Mouse (Mus musculus): ENCODE data around the gene Hmgcs2. TPM values are rescaled to one million over a fixed set of nuclear protein-coding genes. Genes with fewer than 3 reads are reported as not detected.

Hmgcs2 gene
- 24.7 and 26.9 TPM in 2 replicates for polyA plus RNA-seq (2016; fragmentation: Nextera tagmentation; extraction: Ambion mirVana)

DNA sequence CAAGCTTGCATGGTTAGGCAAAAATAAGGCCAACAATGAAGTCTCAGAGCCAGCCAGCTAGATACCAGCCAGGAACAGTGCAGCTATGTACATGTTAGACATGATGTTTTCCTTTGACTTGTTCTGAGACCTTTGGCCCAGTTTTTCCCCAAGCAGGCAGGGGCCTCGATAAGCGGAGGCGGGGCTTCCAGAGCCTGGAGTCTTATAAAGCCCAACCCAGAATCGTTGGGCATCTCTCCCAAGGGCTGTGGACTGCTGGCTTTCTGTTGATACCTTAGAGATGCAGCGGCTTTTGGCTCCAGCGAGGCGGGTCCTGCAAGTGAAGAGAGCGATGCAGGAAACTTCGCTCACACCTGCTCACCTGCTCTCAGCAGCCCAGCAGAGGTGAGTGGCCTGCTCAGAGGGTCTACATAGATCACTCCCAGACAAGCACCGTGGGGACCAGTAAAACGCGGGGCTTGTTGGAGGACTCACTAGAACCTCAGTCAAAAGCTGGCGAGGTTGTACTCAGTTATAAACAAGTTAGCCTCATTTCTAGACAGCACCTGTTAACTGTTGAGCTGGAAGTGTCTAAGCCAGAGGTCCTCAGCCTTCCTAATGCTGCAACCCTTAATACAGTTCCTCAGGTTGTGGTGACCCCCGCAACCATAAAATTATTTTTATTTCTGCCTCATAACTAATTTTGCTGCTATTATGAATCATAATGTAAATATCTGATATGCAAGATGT lies at the start of gene Hmgcs2:
Gene Hmgcs2 (plus strand): TSS at position 232 of the 729 bp plus-strand sequence.
- Histone ChIP-seq H3K9me3 (replicated peaks) (no peaks in the 10 kb centered on the region), H3K4me1 (peaks cover 16% of the 10 kb centered on the region), H3K4me2 (peak within 1 kb of the TSS; percentile 38), H3K4me3 (no peak within 1 kb of the TSS; the same call in 1 of the 2 replicates), H3K27ac (peak within 1 kb of the TSS; percentile 25; the same call in 1 of the 2 replicates), H3K36me3 (no peaks in the 10 kb centered on the region), H3K9ac (no peak within 1 kb of the TSS), H3K27me3 (replicated peaks) (no peaks in the 10 kb centered on the region)
- peak; percentile 58 for ATAC-seq
- 51% methylated on average over 14 of the region's 14 CpGs for WGBS (ENCODE audit: insufficient replicate concordance)

DNA sequence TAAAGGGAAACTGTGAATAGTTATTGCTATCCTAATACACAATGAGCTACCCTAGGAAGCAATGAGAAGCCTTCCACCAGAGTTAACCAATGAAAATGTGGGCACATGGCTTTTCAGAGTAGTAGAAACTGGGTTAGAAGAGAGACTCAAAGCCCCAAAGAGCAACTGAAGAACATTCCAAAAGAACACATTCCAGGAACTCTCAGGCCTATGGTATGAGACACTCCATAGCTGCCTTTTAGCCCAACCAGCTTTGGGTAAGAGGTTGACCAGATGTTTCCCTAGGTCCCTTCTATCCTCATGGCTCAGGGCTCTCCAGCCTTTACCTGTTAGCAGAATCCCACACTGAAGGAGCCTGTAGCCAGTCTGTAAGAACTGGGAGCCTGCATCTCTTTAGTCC lies 46.7 kb upstream of the Hmgcs2 start:
- no peak overlapping the region for H3K27ac ChIP-seq
- H3K4me3 ChIP-seq, result no peak overlapping the region
- H3K9ac ChIP-seq, result no peak overlapping the region
- no peak for ATAC-seq
- no peaks in the 10 kb centered on the region; the same call in 1 of the 2 replicates for H3K27me3 ChIP-seq (replicated peaks)
- no peaks in the 10 kb centered on the region for H3K9me3 ChIP-seq (replicated peaks)
- H3K4me2 ChIP-seq, result no peak overlapping the region
- H3K36me3 ChIP-seq, result no peaks in the 10 kb centered on the region
- no peaks in the 10 kb centered on the region for H3K4me1 ChIP-seq

DNA sequence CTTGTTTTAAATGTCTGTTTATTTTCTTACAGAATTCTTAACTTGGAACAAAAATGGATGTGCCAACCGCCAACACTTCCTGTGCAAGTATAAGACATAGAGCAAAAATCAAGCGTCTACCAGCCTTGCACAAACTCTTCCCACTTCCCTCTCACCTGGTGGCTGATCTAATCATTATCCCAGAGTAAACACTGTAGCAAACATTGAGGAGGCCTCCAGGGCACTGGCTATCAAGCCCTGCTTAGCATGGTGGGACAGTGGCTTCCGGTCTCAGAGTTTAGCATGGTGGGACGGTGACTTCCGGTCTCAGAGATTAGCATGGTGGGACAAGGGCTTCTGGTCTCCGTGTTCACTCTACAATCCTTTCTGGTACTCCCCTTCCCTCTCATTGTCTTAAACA lies 44.0 kb upstream of the Hmgcs2 start:
- no peak overlapping the region for H3K9ac ChIP-seq
- 64% methylated on average over 6 of the region's 6 CpGs for WGBS (ENCODE audit: insufficient replicate concordance)
- no peaks in the 10 kb centered on the region for H3K4me1 ChIP-seq
- H3K27me3 ChIP-seq (replicated peaks), result no peaks in the 10 kb centered on the region
- ATAC-seq, result no peak
- H3K36me3 ChIP-seq, result no peaks in the 10 kb centered on the region
- H3K9me3 ChIP-seq (replicated peaks), result no peaks in the 10 kb centered on the region
- H3K27ac ChIP-seq, result no peak overlapping the region
- H3K4me2 ChIP-seq, result no peak overlapping the region
- H3K4me3 ChIP-seq, result no peak overlapping the region

DNA sequence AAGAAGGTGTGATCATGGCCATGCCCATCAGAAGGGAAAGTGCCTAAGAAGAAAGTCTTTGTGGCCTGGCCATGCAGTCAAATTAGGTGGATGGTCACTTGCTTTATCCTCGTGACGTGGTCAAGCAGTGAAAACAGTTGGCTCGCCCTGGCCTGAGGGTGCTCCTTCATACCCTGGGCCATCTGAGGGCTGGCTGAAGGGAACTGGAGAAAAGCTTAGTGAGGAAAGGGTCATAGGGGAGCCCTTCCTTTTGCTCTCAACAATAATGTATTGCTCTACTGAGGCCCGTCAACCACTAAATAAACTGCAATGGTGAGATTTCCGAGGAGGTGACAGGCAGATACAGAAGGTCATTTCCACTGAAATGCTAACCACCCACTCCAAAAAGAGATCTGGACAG lies 43.0 kb upstream of the Hmgcs2 start:
- Histone ChIP-seq H3K27ac (no peak overlapping the region), H3K27me3 (replicated peaks) (no peaks in the 10 kb centered on the region), H3K36me3 (no peaks in the 10 kb centered on the region), H3K4me1 (no peaks in the 10 kb centered on the region), H3K4me3 (no peak overlapping the region), H3K4me2 (no peak overlapping the region), H3K9ac (no peak overlapping the region), H3K9me3 (replicated peaks) (no peaks in the 10 kb centered on the region)
- ATAC-seq, result no peak
- WGBS (ENCODE audit: insufficient replicate concordance), result 74% methylated on average over 5 of the region's 5 CpGs

DNA sequence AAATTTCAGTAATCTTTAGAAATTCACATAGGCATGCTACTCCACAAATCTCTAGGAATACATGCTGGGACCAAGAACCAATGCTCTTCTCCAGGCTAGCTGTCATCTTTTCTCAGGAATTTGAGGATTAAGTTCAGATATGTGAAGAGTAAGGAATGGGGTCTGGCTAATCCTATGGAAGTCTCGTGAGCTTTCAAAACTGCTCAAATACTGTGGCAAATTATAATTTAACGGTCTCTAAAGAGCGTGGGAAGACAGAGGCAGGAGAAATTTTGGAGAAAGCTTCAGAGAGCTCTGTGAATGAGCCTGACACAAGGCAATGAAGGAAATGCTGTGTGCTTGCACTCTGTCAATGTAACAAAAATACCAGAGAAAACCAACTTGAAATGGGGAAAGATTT lies 42.1 kb upstream of the Hmgcs2 start:
- ATAC-seq, result no peak
- H3K4me3 ChIP-seq, result no peak overlapping the region
- H3K4me1 ChIP-seq, result no peaks in the 10 kb centered on the region
- no peak overlapping the region for H3K9ac ChIP-seq
- H3K4me2 ChIP-seq, result no peak overlapping the region
- H3K27ac ChIP-seq, result no peak overlapping the region
- H3K27me3 ChIP-seq (replicated peaks), result no peaks in the 10 kb centered on the region
- no peaks in the 10 kb centered on the region for H3K9me3 ChIP-seq (replicated peaks)
- WGBS (ENCODE audit: insufficient replicate concordance), result 78% methylated on average over 3 of the region's 3 CpGs
- H3K36me3 ChIP-seq, result no peaks in the 10 kb centered on the region

DNA sequence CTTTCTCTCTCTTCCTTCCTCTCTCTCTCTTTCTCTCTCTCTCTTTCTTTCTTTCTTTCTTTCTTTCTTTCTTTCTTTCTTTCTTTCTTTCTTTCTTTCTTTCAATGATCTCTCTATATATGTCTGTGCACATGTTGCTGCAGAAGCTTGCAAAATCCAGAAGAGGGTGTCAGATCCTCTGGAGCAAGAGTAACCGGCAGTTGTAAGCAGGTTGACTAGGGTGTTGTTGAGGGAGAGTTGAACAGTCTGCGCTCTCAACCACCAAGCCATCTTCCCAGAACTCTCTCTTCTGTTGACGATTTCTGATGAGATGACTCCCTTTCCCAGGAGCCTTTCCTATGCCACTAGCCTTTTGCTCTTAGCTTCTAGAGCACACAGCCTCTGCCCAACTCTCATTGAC lies 38.2 kb upstream of the Hmgcs2 start:
- Histone ChIP-seq H3K4me1 (peaks cover 17% of the 10 kb centered on the region), H3K27me3 (replicated peaks) (no peaks in the 10 kb centered on the region), H3K36me3 (no peaks in the 10 kb centered on the region), H3K4me3 (no peak overlapping the region), H3K4me2 (no peak overlapping the region), H3K27ac (no peak overlapping the region), H3K9ac (no peak overlapping the region), H3K9me3 (replicated peaks) (no peaks in the 10 kb centered on the region)
- 67% methylated on average over 3 of the region's 3 CpGs for WGBS (ENCODE audit: insufficient replicate concordance)
- ATAC-seq, result no peak

DNA sequence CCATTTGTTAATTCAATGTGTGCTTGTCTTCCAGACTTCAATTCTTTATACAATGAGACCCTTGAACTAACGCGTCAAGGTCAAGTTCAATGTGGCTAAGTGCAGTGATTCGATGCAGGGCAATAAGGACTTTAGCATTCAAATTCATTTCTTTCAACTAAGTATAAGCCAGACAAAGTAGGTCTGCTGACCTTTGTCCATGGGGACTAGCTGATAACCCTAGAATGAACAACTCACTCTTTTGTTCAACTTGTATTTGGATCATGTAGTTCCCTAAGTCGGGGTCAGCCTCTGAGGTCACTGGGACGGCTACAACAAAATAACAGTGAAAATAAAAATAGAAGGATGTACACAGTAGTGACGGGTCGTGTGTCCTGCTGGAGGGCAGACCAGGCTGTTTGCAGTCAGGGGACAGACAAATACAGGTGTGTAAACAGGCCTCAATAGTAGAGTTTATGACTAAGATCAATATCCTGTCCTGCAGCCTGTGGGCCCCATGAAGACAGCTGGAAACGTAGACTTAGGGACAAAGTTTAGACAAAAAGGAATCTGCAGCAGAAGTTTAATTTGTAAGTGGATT lies 37.7 kb upstream of the Hmgcs2 start:
- H3K4me1 ChIP-seq, result peaks cover 22% of the 10 kb centered on the region
- H3K9me3 ChIP-seq (replicated peaks), result no peaks in the 10 kb centered on the region
- WGBS (ENCODE audit: insufficient replicate concordance), result 69% methylated on average over 8 of the region's 8 CpGs
- ATAC-seq, result peak; percentile 63
- no peaks in the 10 kb centered on the region for H3K36me3 ChIP-seq
- H3K4me3 ChIP-seq, result no peak overlapping the region
- no peak overlapping the region for H3K9ac ChIP-seq
- H3K27ac ChIP-seq, result no peak overlapping the region
- H3K27me3 ChIP-seq (replicated peaks), result no peaks in the 10 kb centered on the region
- no peak overlapping the region for H3K4me2 ChIP-seq

DNA sequence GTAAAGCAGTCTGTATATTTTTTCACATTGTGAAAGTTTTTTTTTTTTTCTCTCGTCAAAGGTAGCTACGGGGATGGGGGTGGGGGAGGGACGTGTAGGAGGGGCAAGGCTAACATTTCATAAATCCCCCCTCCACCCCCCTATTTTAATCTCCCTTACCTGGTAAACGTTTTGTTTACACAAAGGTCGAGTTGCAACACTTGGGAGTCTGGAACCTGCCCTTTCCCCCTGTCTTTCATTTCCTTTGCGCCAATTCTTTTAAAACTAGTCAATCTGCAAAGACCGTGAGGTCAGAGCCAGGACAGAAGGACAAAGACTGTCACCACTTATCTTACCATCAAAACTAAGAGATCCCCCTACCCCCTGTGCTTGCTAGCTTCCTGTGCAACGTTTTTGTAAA lies 34.3 kb upstream of the Hmgcs2 start:
- no peaks in the 10 kb centered on the region for H3K27me3 ChIP-seq (replicated peaks)
- no peak overlapping the region for H3K4me3 ChIP-seq
- H3K9ac ChIP-seq, result no peak overlapping the region
- H3K4me1 ChIP-seq, result peaks cover 23% of the 10 kb centered on the region
- H3K27ac ChIP-seq, result peak overlapping the region; percentile 56; the same call in 1 of the 2 replicates
- no peaks in the 10 kb centered on the region for H3K36me3 ChIP-seq
- ATAC-seq, result no peak
- peak overlapping the region; percentile 26; the same call in 1 of the 2 replicates for H3K4me2 ChIP-seq
- H3K9me3 ChIP-seq (replicated peaks), result no peaks in the 10 kb centered on the region
- WGBS (ENCODE audit: insufficient replicate concordance), result 14% methylated on average over 8 of the region's 8 CpGs

DNA sequence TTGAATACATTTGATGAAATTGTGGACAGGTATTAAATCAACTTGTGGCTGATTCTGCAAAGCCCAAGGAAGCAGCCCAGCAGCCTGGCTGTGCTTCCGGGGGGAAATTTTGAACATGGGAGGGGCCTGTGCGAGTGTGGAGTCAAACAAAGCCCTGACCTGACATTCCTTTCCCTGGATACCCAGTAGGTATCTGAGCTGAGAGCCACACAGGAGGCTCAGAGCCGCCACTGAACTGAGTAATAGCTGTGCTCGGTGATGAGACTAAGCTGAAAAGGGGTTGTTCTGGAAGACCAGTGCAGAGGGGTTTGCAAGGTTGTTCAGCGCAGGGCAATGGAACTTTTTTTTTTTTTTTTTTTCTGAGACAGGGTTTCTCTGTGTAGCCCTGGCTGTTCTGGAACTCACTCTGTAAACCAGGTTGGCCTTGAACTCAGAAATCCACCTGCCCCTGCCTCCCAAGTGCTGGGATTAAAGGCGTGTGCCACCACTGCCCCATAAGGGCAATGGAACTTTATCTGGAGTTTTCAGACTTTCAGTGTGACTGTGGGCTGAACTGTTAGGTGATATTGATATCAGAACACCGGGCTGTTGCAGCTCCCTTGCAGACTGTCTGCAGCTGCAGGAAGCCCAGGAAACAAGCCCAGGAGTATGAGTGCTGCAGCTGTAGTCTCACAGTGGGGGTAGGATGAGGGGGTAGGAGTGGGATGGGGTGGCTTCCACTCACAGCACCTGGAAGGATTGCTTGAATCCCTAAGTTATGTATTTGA lies 33.1 kb upstream of the Hmgcs2 start:
- peak; percentile 66 for ATAC-seq
- H3K9ac ChIP-seq, result no peak overlapping the region
- H3K27ac ChIP-seq, result peak overlapping the region; percentile 64
- no peak overlapping the region for H3K4me2 ChIP-seq
- H3K4me3 ChIP-seq, result no peak overlapping the region
- H3K4me1 ChIP-seq, result peaks cover 23% of the 10 kb centered on the region
- 47% methylated on average over 7 of the region's 7 CpGs for WGBS (ENCODE audit: insufficient replicate concordance)
- no peaks in the 10 kb centered on the region for H3K36me3 ChIP-seq
- no peaks in the 10 kb centered on the region for H3K9me3 ChIP-seq (replicated peaks)
- no peaks in the 10 kb centered on the region for H3K27me3 ChIP-seq (replicated peaks)

DNA sequence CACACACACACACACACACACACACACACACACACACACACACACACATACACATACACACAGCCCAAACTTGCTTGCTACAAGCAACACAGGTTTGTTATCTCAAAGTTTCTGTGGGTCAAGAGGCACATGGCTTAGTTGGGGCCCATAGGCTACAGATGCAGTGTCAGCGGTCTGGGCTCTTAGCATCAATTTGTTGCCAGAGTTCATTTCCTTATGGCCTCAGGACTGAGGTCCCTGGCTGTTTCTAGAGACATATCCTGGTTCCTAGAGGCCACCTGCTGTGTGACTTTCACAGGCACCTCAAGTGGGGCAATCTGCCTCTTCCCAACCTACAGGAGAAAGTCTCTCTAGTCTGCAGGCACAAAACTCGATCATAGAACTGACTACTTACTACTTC lies 30.9 kb upstream of the Hmgcs2 start:
- 78% methylated on average over 2 of the region's 2 CpGs for WGBS (ENCODE audit: insufficient replicate concordance)
- Histone ChIP-seq H3K4me2 (no peak overlapping the region), H3K36me3 (no peaks in the 10 kb centered on the region), H3K4me1 (peaks cover 23% of the 10 kb centered on the region), H3K27ac (no peak overlapping the region), H3K27me3 (replicated peaks) (no peaks in the 10 kb centered on the region), H3K4me3 (no peak overlapping the region), H3K9me3 (replicated peaks) (no peaks in the 10 kb centered on the region), H3K9ac (no peak overlapping the region)
- ATAC-seq, result no peak

DNA sequence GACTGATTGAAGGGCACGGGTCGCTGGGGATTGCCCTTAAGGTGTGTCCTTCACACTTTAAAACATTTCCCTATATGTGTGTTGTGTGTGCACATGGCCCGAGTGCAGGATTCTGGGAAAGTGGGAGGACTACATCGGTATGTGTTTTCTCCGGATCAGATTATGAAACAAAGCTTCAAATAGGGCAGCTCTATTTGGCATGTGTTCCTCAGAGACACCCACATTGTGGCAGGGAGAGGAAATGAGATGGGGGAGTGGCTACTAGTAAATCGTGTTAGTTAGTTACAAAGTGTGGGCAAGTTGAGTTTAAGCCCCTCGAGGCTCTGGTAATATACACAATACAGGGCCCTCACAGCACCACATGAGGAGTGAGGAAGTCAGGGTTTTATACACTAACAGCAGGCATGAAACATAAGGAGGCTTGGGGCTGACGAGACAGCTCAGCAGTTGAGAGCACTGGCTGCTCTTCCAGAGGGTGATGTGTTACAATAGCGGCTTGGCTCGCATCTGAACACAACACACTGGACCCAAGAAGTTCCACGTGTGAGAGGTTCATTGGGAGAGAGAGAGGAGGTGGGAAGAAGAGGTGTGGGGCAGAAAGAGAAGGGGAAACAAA lies 30.3 kb upstream of the Hmgcs2 start:
- H3K27ac ChIP-seq, result no peak overlapping the region
- WGBS (ENCODE audit: insufficient replicate concordance), result 67% methylated on average over 11 of the region's 11 CpGs
- H3K4me3 ChIP-seq, result no peak overlapping the region
- H3K36me3 ChIP-seq, result no peaks in the 10 kb centered on the region
- no peak for ATAC-seq
- H3K9ac ChIP-seq, result no peak overlapping the region
- H3K4me2 ChIP-seq, result no peak overlapping the region
- no peaks in the 10 kb centered on the region for H3K9me3 ChIP-seq (replicated peaks)
- no peaks in the 10 kb centered on the region for H3K27me3 ChIP-seq (replicated peaks)
- H3K4me1 ChIP-seq, result peaks cover 23% of the 10 kb centered on the region

DNA sequence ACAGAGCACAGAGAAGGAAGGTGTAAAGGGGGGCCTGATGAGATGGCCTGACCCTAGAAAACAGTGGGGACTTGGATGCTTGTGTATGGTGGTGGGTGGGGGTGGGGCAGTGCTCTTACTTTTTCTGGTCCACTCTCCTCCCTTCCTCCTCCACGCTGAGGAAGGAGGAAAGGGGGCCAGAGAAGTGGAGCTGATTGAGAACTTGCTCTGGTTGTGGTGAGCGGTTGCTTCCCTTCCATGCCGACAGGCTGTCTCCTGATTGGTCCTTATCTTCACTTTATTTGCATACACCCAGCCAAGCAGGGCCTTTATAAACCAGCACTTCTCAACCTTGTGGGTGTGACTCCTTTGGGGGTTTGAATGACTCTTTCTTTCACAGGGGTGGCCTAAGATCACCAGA lies 26.2 kb upstream of the Hmgcs2 start:
- ATAC-seq, result peak; percentile 40; the same call in 1 of the 2 replicates
- no peak overlapping the region for H3K4me3 ChIP-seq
- H3K9ac ChIP-seq, result no peak overlapping the region
- H3K9me3 ChIP-seq (replicated peaks), result no peaks in the 10 kb centered on the region
- no peak overlapping the region for H3K4me2 ChIP-seq
- H3K36me3 ChIP-seq, result no peaks in the 10 kb centered on the region
- no peaks in the 10 kb centered on the region for H3K4me1 ChIP-seq
- H3K27me3 ChIP-seq (replicated peaks), result no peaks in the 10 kb centered on the region
- 72% methylated on average over 2 of the region's 3 CpGs for WGBS (ENCODE audit: insufficient replicate concordance)
- no peak overlapping the region for H3K27ac ChIP-seq

Data from liver, embryonic 12.5 days (tissue).